Mouse (Mus musculus) thymus, adult 2 months (tissue): ENCODE data around the gene Rfx8.

Experiments used
- CTCF ChIP-seq: fragments of 200-500 bp; IDR thresholded peaks from 2 replicates; pipeline ENCODE4 v1.5.1; 2012; ENCODE audit warnings: mild to moderate bottlenecking, control low read depth, low read length, moderate library complexity, borderline replicate concordance; ENCODE audit not compliant: control insufficient read depth, poor library complexity, insufficient read depth; ENCODE audit errors: extremely low read depth
- POLR2A ChIP-seq: fragments of 200-500 bp; IDR thresholded peaks from 2 replicates; pipeline ENCODE4 v1.6.1; 2012; ENCODE audit warnings: mild to moderate bottlenecking, low read length, control low read depth, moderate library complexity; ENCODE audit not compliant: control insufficient read depth, poor library complexity, insufficient read depth; ENCODE audit errors: extremely low read depth

DNA sequence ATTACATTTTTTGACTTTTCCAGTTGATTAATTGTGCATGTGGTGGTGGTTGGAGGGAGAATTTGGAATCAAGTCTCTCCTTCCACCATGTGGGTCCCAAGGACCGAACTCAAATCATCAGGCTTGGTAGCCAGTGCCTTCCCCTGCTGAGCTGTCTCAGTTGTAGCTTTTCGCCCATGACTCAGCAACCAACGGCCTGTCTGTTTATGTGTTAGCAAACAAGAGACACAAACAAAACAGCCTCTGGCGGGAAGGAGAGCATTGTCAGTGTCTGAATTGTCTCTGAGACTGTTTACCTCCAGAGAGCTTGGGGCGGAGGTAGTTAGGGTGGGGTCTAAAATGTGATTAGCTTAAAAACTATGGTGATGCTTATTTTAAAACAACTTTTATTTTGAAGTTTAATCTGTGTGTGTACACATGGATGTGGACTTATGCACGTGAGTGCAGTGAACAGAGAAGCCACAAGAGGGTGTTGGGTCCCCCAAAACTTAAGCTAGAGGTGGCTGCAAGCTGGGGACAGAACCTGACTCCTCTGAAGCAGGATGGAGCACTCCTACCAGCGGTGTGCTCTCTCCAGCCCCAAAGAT lies 56.7 kb downstream of the Rfx8 start:
- no peak for TF ChIP-seq POLR2A
- no peak for TF ChIP-seq CTCF
